Mouse (Mus musculus) erythroblast, embryonic 14.5 days (primary cell): ENCODE measurements around the gene Slu7. TPM values are rescaled to one million over a fixed set of nuclear protein-coding genes. Genes with fewer than 3 reads are reported as not detected.

Source experiments
- H3K27me3 ChIP-seq: 2 replicates; pipeline ENCODE4 v1.6.1; 2012; ENCODE audit warnings: inconsistent platforms; ENCODE audit not compliant: control insufficient read depth
- H3K36me3 ChIP-seq: 2 replicates; pipeline ENCODE4 v1.6.1; 2012; ENCODE audit warnings: mild to moderate bottlenecking, inconsistent platforms; ENCODE audit not compliant: control insufficient read depth
- H3K4me1 ChIP-seq: 2 replicates; pipeline ENCODE4 v1.6.1; 2012; ENCODE audit warnings: inconsistent platforms; ENCODE audit not compliant: control insufficient read depth
- H3K4me3 ChIP-seq: replicated peaks from 2 replicates; pipeline ENCODE3; 2012; ENCODE audit warnings: moderate library complexity, mild to moderate bottlenecking, inconsistent platforms
- H3K9me3 ChIP-seq: 2 replicates; pipeline ENCODE4 v1.6.1; 2012; ENCODE audit warnings: low read length, inconsistent platforms, mixed read lengths; ENCODE audit not compliant: control insufficient read depth
- GATA1 ChIP-seq: IDR thresholded peaks from 2 replicates; pipeline ENCODE4 v1.6.1; 2012; ENCODE audit warnings: low read length, inconsistent platforms, mixed read lengths
- TAL1 ChIP-seq: IDR thresholded peaks from 3 replicates; pipeline ENCODE4 v1.6.1; 2012; ENCODE audit warnings: low read length, inconsistent platforms, mixed read lengths
- polyA plus RNA-seq: library from polyadenylated mRNA; stranded (reverse); fragments of >175 nt; gene quantifications from 2 replicates; pipeline ENCODE4 v1.2.3, GENCODE M21; 2012

The Slu7 gene
- polyA plus RNA-seq, 1 experiment: 0.93 TPM

- peaks cover 29% of the 10 kb centered on the region for H3K36me3 ChIP-seq
- no peaks in the 10 kb centered on the region for H3K27me3 ChIP-seq
- TF ChIP-seq GATA1 (no peak), TAL1 (no peak)
These were observed 16.4 kb downstream of the Slu7 start for GRCm38 (mm10) chr11:43449916-43450315.

GRCm38 (mm10) chr11:43451322-43451721 is 17.8 kb downstream of the Slu7 start:
- Histone ChIP-seq H3K4me1 (no peaks in the 10 kb centered on the region), H3K36me3 (peaks cover 15% of the 10 kb centered on the region), H3K9me3 (no peaks in the 10 kb centered on the region; the same call in 1 of the 2 replicates), H3K27me3 (no peaks in the 10 kb centered on the region), H3K4me3 (no peak overlapping the region)
- TF ChIP-seq GATA1: no peak
- no peak for TF ChIP-seq TAL1

More at GRCm38 (mm10) chr11:43449916-43450315, 16.4 kb downstream of the Slu7 start:
- H3K4me1 ChIP-seq: no peaks in the 10 kb centered on the region
- H3K9me3 ChIP-seq: no peaks in the 10 kb centered on the region; the same call in 1 of the 2 replicates
- H3K4me3 ChIP-seq: no peak overlapping the region

- peaks cover 5% of the 10 kb centered on the region for H3K36me3 ChIP-seq
- H3K4me3 ChIP-seq: no peak overlapping the region
- no peaks in the 10 kb centered on the region for H3K27me3 ChIP-seq
- H3K9me3 ChIP-seq: no peaks in the 10 kb centered on the region; the same call in 1 of the 2 replicates
- TF ChIP-seq TAL1: no peak
- TF ChIP-seq GATA1: no peak
- H3K4me1 ChIP-seq: no peaks in the 10 kb centered on the region
These were observed 18.7 kb downstream of the Slu7 start for GRCm38 (mm10) chr11:43452266-43452665.

- H3K27me3 ChIP-seq: no peaks in the 10 kb centered on the region
- no peak overlapping the region for H3K4me3 ChIP-seq
- peaks cover 5% of the 10 kb centered on the region for H3K9me3 ChIP-seq
- H3K36me3 ChIP-seq: no peaks in the 10 kb centered on the region
- no peaks in the 10 kb centered on the region for H3K4me1 ChIP-seq
- no peak for TF ChIP-seq TAL1
- no peak for TF ChIP-seq GATA1
These were observed 29.7 kb downstream of the Slu7 start for GRCm38 (mm10) chr11:43463204-43463603.

- H3K4me3 ChIP-seq: no peak overlapping the region
These were observed 36.6 kb downstream of the Slu7 start for GRCm38 (mm10) chr11:43470118-43470517.

GRCm38 (mm10) chr11:43470881-43471820 is 37.6 kb downstream of the Slu7 start:
- no peaks in the 10 kb centered on the region for H3K9me3 ChIP-seq
- H3K36me3 ChIP-seq: no peaks in the 10 kb centered on the region
- peaks cover 4% of the 10 kb centered on the region; the same call in 1 of the 2 replicates for H3K27me3 ChIP-seq
- peaks cover 2% of the 10 kb centered on the region; the same call in 1 of the 2 replicates for H3K4me1 ChIP-seq
- no peak overlapping the region for H3K4me3 ChIP-seq
- TF ChIP-seq GATA1 (no peak), TAL1 (no peak)

More at GRCm38 (mm10) chr11:43470118-43470517, 36.6 kb downstream of the Slu7 start:
- Histone ChIP-seq H3K27me3 (peaks cover 4% of the 10 kb centered on the region; the same call in 1 of the 2 replicates), H3K36me3 (no peaks in the 10 kb centered on the region), H3K9me3 (no peaks in the 10 kb centered on the region), H3K4me1 (peaks cover 2% of the 10 kb centered on the region; the same call in 1 of the 2 replicates)
- TF ChIP-seq TAL1 (no peak), GATA1 (no peak)

- no peak for TF ChIP-seq GATA1
- Histone ChIP-seq H3K4me1 (peaks cover 2% of the 10 kb centered on the region; the same call in 1 of the 2 replicates), H3K9me3 (no peaks in the 10 kb centered on the region), H3K36me3 (no peaks in the 10 kb centered on the region), H3K27me3 (peaks cover 4% of the 10 kb centered on the region; the same call in 1 of the 2 replicates), H3K4me3 (no peak overlapping the region)
These were observed 39.6 kb downstream of the Slu7 start for GRCm38 (mm10) chr11:43473115-43473514.

- no peak overlapping the region for H3K4me3 ChIP-seq
- peaks cover 2% of the 10 kb centered on the region; the same call in 1 of the 2 replicates for H3K4me1 ChIP-seq
- H3K9me3 ChIP-seq: no peaks in the 10 kb centered on the region
- no peaks in the 10 kb centered on the region for H3K36me3 ChIP-seq
- H3K27me3 ChIP-seq: peaks cover 4% of the 10 kb centered on the region; the same call in 1 of the 2 replicates
- TF ChIP-seq TAL1: no peak
- no peak for TF ChIP-seq GATA1
These were observed 40.2 kb downstream of the Slu7 start for GRCm38 (mm10) chr11:43473635-43474224.
